Mouse (Mus musculus) embryonic fibroblast, embryonic 13.5 days (primary cell): ENCODE results near the gene Gmeb2.

ENCODE experiments used
- CTCF ChIP-seq: IDR thresholded peaks from 2 replicates; pipeline ENCODE4 v1.5.1; 2011; ENCODE audit warnings: mild to moderate bottlenecking, control low read depth, low read length, moderate library complexity, borderline replicate concordance; ENCODE audit not compliant: insufficient read depth
- POLR2A ChIP-seq: IDR thresholded peaks from 2 replicates; pipeline ENCODE4 v1.6.1; 2011; ENCODE audit warnings: low read depth, mild to moderate bottlenecking, control low read depth, low read length, moderate library complexity

DNA sequence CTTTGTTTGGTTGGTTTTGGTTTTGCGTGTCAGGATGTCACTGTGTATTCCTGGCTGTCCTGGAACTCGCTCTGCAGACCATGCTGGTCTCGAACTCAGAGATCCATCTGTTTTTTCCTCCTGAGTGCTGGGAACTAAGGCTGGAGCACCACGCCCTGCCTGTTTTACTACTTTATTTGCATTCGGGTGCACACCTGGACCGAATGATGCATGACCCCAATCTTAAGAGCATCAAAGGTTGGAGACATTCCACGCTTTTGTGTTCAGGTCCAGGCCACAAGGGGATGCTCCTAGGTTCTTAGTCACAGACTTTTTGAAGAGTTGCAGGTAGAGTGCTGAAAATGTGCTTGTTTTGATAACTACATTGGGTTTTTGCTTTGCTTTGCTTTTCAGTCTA lies 32.3 kb upstream of the Gmeb2 start:
- TF ChIP-seq CTCF (no peak), POLR2A (no peak)
